16 mouse cellular contexts compared by ENCODE assay signal in genomic region chr2:102981446-102982314, GRCm38 (mm10).
DNase-seq lines count a peak whose midpoint lies in the region; ATAC-seq and TF ChIP-seq lines count a peak whose summit lies in the region.
"Had no signal": no experiment of that assay in that cellular context is flagged by ENCODE, and none has a peak within 500 bp of the region (broad histone marks: within the 10 kb centered on the region; RNA-seq: fewer than 3 reads in every experiment).

No protein-coding gene starts in this region.

- H3K36me3 ChIP-seq in hindbrain, postnatal 0 days (ENCODE audit: insufficient read depth, low read length) = no peaks in the 10 kb centered on the region
- H3K36me3 ChIP-seq in hindbrain, embryonic 14.5 days (replicated peaks; ENCODE audit: control insufficient read depth, insufficient read depth) = no peaks in the 10 kb centered on the region
- no peaks in the 10 kb centered on the region for H3K36me3 ChIP-seq in CH12.LX (replicated peaks in 1 of 2; ENCODE audit: control insufficient read depth in 1 of 2, insufficient read depth in 1 of 2, low read length in 1 of 2)
- no peaks in the 10 kb centered on the region for H3K36me3 ChIP-seq in macrophage (ENCODE audit: inconsistent target)
- H3K36me3 ChIP-seq: embryonic facial prominence, embryonic 13.5 days; liver, embryonic 15.5 days had no signal

- TF ChIP-seq POLR2A in CH12.LX (IDR thresholded peaks at IDR 0.05; ENCODE audit: low read depth, low read length) = no peak
- TF ChIP-seq POLR2A in cerebellum, adult 2 months (IDR thresholded peaks at IDR 0.05; ENCODE audit: borderline replicate concordance, insufficient read depth, low read length) = no peak

- DNase-seq in hindbrain, postnatal 0 days (ENCODE audit: low spot score) = no peak
- no peak for DNase-seq in hindbrain, embryonic 14.5 days (ENCODE audit: low spot score)
- DNase-seq in 3134 (ENCODE audit: extremely low read depth, insufficient read length, low spot score) (peak; percentile 29), CH12.LX (ENCODE audit: extremely low read depth) (peak; percentile 91)
- DNase-seq in left cerebral cortex, adult 11 months (ENCODE audit: low spot score) = no peak
- no peak for DNase-seq in right cerebral cortex, postnatal 36 days (ENCODE audit: low spot score in 2 of 2)
- DNase-seq in cerebellum, adult 2 months = no peak
- DNase-seq: adrenal gland, postnatal 14 days; cerebellum, postnatal 36 days; heart, postnatal 14 days; kidney, adult 11 months; kidney, postnatal 36 days had no signal

- H3K4me2 ChIP-seq in hindbrain, postnatal 0 days (ENCODE audit: low read depth, low read length) = no peak overlapping the region
- no peak overlapping the region for H3K4me2 ChIP-seq in hindbrain, embryonic 14.5 days (replicated peaks)
- H3K4me2 ChIP-seq in CH12.LX (ENCODE audit: insufficient read depth, low read depth, poor library complexity, severe bottlenecking) = peak overlapping the region; percentile 54
- H3K4me2 ChIP-seq: embryonic facial prominence, embryonic 13.5 days; liver, embryonic 15.5 days had no signal

- peak; percentile 58 for TF ChIP-seq RAD21 in CH12.LX (IDR thresholded peaks at IDR 0.05; ENCODE audit: low read depth, low read length)

- H3K9ac ChIP-seq in hindbrain, postnatal 0 days (replicated peaks; ENCODE audit: low read length) = no peak overlapping the region
- no peak overlapping the region for H3K9ac ChIP-seq in hindbrain, embryonic 14.5 days
- H3K9ac ChIP-seq in CH12.LX (ENCODE audit: insufficient read depth, low read depth) = peak overlapping the region; percentile 40
- H3K9ac ChIP-seq: embryonic facial prominence, embryonic 13.5 days; liver, embryonic 15.5 days had no signal

- TF ChIP-seq EP300 in CH12.LX (IDR thresholded peaks at IDR 0.05; ENCODE audit: low read length) = peak; percentile 87

- no peak overlapping the region for H3K4me3 ChIP-seq in hindbrain, postnatal 0 days (ENCODE audit: low read length)
- H3K4me3 ChIP-seq in hindbrain, embryonic 14.5 days (replicated peaks; ENCODE audit: low read length) = no peak overlapping the region
- H3K4me3 ChIP-seq in CH12.LX (replicated peaks in 1 of 3; ENCODE audit: low read depth in 2 of 3, low read length in 2 of 3, poor library complexity in 1 of 3) (no peak overlapping the region), macrophage (ENCODE audit: inconsistent target) (no peak overlapping the region)
- no peak overlapping the region for H3K4me3 ChIP-seq in cerebellum, adult 2 months (replicated peaks; ENCODE audit: insufficient read depth, low read depth, low read length)
- H3K4me3 ChIP-seq: embryonic facial prominence, embryonic 13.5 days; liver, embryonic 15.5 days; megakaryocyte, embryonic 14.5 days had no signal

- dilution Hi-C loops in CH12.LX (cut with MboI; ENCODE audit: extremely low pct_ligation_motif_present, extremely low pct_unique_long_range_greater_than_20kb, low sequenced_read_pairs) = no loop called here

- no peak overlapping the region for H3K27ac ChIP-seq in hindbrain, postnatal 0 days
- no peak overlapping the region for H3K27ac ChIP-seq in hindbrain, embryonic 14.5 days
- H3K27ac ChIP-seq in CH12.LX (ENCODE audit: insufficient read depth, low read depth) (peak overlapping the region; percentile 98), macrophage (peak overlapping the region; percentile 17)
- no peak overlapping the region for H3K27ac ChIP-seq in cerebellum, adult 2 months (ENCODE audit: insufficient read depth, low read length)
- H3K27ac ChIP-seq: embryonic facial prominence, embryonic 13.5 days; liver, embryonic 15.5 days had no signal

- no peaks in the 10 kb centered on the region for H3K27me3 ChIP-seq in hindbrain, postnatal 0 days (ENCODE audit: insufficient read depth, low read length)
- no peaks in the 10 kb centered on the region for H3K27me3 ChIP-seq in hindbrain, embryonic 14.5 days (ENCODE audit: control insufficient read depth, insufficient read depth, low read length)
- H3K27me3 ChIP-seq in CH12.LX (replicated peaks) = no peaks in the 10 kb centered on the region
- no peaks in the 10 kb centered on the region for H3K27me3 ChIP-seq in cerebellum, adult 2 months (ENCODE audit: control insufficient read depth, insufficient read depth, low read length)
- H3K27me3 ChIP-seq: embryonic facial prominence, embryonic 13.5 days; liver, embryonic 15.5 days had no signal

- no peaks in the 10 kb centered on the region for H3K9me3 ChIP-seq in hindbrain, postnatal 0 days (ENCODE audit: low read length)
- no peaks in the 10 kb centered on the region for H3K9me3 ChIP-seq in hindbrain, embryonic 14.5 days (ENCODE audit: control insufficient read depth, low read length)
- no peaks in the 10 kb centered on the region for H3K9me3 ChIP-seq in CH12.LX (replicated peaks; ENCODE audit: low read length)
- H3K9me3 ChIP-seq: embryonic facial prominence, embryonic 13.5 days; liver, embryonic 15.5 days had no signal

- WGBS in hindbrain, postnatal 0 days = 87% methylated on average over 8 of the region's 8 CpGs
- WGBS in hindbrain, embryonic 14.5 days = 92% methylated on average over 8 of the region's 8 CpGs
- WGBS in macrophage (ENCODE audit: missing documents) = 85% methylated on average over 6 of the region's 8 CpGs
- WGBS in cerebellum, adult 2 months = 90% methylated on average over 8 of the region's 8 CpGs

- ATAC-seq in hindbrain, postnatal 0 days = no peak
- no peak for ATAC-seq in hindbrain, embryonic 14.5 days (ENCODE audit: low FRiP score)

- no peaks in the 10 kb centered on the region for H3K4me1 ChIP-seq in hindbrain, postnatal 0 days (ENCODE audit: insufficient read depth, low read length)
- no peaks in the 10 kb centered on the region for H3K4me1 ChIP-seq in hindbrain, embryonic 14.5 days (replicated peaks; ENCODE audit: control insufficient read depth, insufficient read depth, low read length)
- H3K4me1 ChIP-seq in CH12.LX (ENCODE audit: control insufficient read depth in 1 of 2, insufficient read depth in 2 of 2) = peaks cover 31 to 54% of the 10 kb centered on the region in 2 experiments
- H3K4me1 ChIP-seq in cerebellum, adult 2 months (ENCODE audit: control insufficient read depth, insufficient read depth, low read length) = no peaks in the 10 kb centered on the region
- H3K4me1 ChIP-seq: embryonic facial prominence, embryonic 13.5 days had no signal

- in situ Hi-C loops in CH12.LX (cut with MboI; ENCODE audit: low pct_ligation_motif_present, low pct_unique_long_range_greater_than_20kb, low sequenced_read_pairs) = no loop called here

- 0 out of 2 replicates have a peak, but pooled peaks have one; percentile 33 for TF ChIP-seq CTCF in hindbrain, postnatal 0 days (IDR thresholded peaks at IDR 0.05; ENCODE audit: low read depth)
- TF ChIP-seq CTCF in CH12.LX (conservative IDR thresholded peaks at IDR 0.05 in 1 of 2, IDR thresholded peaks at IDR 0.05 in 1 of 2; ENCODE audit: low read depth in 2 of 2, low read length in 2 of 2) = peak; percentile 27 to 69; a peak in 3 of 4 replicates
- no peak for TF ChIP-seq CTCF in cerebellum, adult 2 months (IDR thresholded peaks at IDR 0.05; ENCODE audit: borderline replicate concordance, insufficient read depth, low read depth, low read length)

- H3K79me2 ChIP-seq in CH12.LX (replicated peaks; ENCODE audit: control insufficient read depth, extremely low read depth, insufficient read depth, poor library complexity, severe bottlenecking) (no peaks in the 10 kb centered on the region), macrophage (ENCODE audit: inconsistent target) (no peaks in the 10 kb centered on the region)

TF ChIP-seq in CH12.LX, 34 proteins besides CTCF, POLR2A, EP300 and RAD21 (continues in another document):
- TF ChIP-seq IRF4 (IDR thresholded peaks at IDR 0.05; ENCODE audit: low read depth, low read length) (peak; percentile 79), SIN3A (IDR thresholded peaks at IDR 0.05; ENCODE audit: low read length) (0 out of 2 replicates have a peak, but pooled peaks have one; percentile 35), ZC3H11A (IDR thresholded peaks at IDR 0.05; ENCODE audit: low read depth, low read length) (no peak), TCF12 (IDR thresholded peaks at IDR 0.05; ENCODE audit: low read depth, low read length) (peak; percentile 65), JUN (IDR thresholded peaks at IDR 0.05; ENCODE audit: insufficient read depth, low read depth, low read length) (peak; percentile 72), CHD1 (IDR thresholded peaks at IDR 0.05; ENCODE audit: low read depth, low read length) (peak; percentile 89), ZNF384 (IDR thresholded peaks at IDR 0.05; ENCODE audit: low read depth, low read length) (peak; percentile 15; the same call in 1 of the 2 replicates), USF2 (conservative IDR thresholded peaks at IDR 0.05; ENCODE audit: low read depth, low read length) (no peak), RCOR1 (conservative IDR thresholded peaks at IDR 0.05; ENCODE audit: low read depth, low read length) (peak; percentile 80), MXI1 (IDR thresholded peaks at IDR 0.05; ENCODE audit: low read depth, low read length) (peak; percentile 53; the same call in 1 of the 2 replicates), MEF2A (IDR thresholded peaks at IDR 0.05; ENCODE audit: borderline replicate concordance, low read depth, low read length) (peak; percentile 81), NRF1 (IDR thresholded peaks at IDR 0.05; ENCODE audit: low read depth, low read length) (no peak), MAFK (IDR thresholded peaks at IDR 0.05; ENCODE audit: insufficient replicate concordance, low read length) (no peak), NELFE (IDR thresholded peaks at IDR 0.05; ENCODE audit: low read depth, low read length) (no peak), MYC (IDR thresholded peaks at IDR 0.05; ENCODE audit: low read depth, low read length) (peak; percentile 14; the same call in 1 of the 2 replicates), MAX (IDR thresholded peaks at IDR 0.05; ENCODE audit: low read length) (peak; percentile 13; the same call in 1 of the 2 replicates), ZMIZ1 (IDR thresholded peaks at IDR 0.05; ENCODE audit: low read depth, low read length) (peak; percentile 47; the same call in 1 of the 2 replicates), ETS1 (conservative IDR thresholded peaks at IDR 0.05; ENCODE audit: low read depth, low read length) (peak; percentile 93), KAT2A (IDR thresholded peaks at IDR 0.05; ENCODE audit: insufficient replicate concordance, low read length) (no peak), MAZ (IDR thresholded peaks at IDR 0.05; ENCODE audit: low read depth, low read length) (no peak), UBTF (IDR thresholded peaks at IDR 0.05; ENCODE audit: low read depth, low read length) (no peak), HCFC1 (IDR thresholded peaks at IDR 0.05; ENCODE audit: low read depth, low read length) (no peak), SMC3 (IDR thresholded peaks at IDR 0.05; ENCODE audit: low read depth, low read length) (peak; percentile 56), POLR2AphosphoS2 (IDR thresholded peaks at IDR 0.05; ENCODE audit: low read depth, low read length) (no peak), GABPA (IDR thresholded peaks at IDR 0.05; ENCODE audit: insufficient replicate concordance, low read depth, low read length) (no peak), ELF1 (IDR thresholded peaks at IDR 0.05; ENCODE audit: low read depth, low read length) (0 out of 2 replicates have a peak, but pooled peaks have one; percentile 8)

Comparison
In these comparisons a context has a peak if more than half of its experiments do, and no peak if none do; other contexts are left out.
1. DNase-seq: peak in 3134 (single experiment) and CH12.LX (single experiment); none in hindbrain, postnatal 0 days (single experiment), hindbrain, embryonic 14.5 days (single experiment), left cerebral cortex, adult 11 months (single experiment), right cerebral cortex, postnatal 36 days (0 of 2) and cerebellum, adult 2 months (0 of 2).
2. H3K27ac ChIP-seq: peak in CH12.LX (single experiment) and macrophage (single experiment); none in hindbrain, postnatal 0 days (single experiment), hindbrain, embryonic 14.5 days (single experiment) and cerebellum, adult 2 months (single experiment).